Mouse (Mus musculus): ENCODE data around the gene Srrm2. TPM values are rescaled to one million over a fixed set of nuclear protein-coding genes. Genes with fewer than 3 reads are reported as not detected.

Srrm2 gene
- total RNA-seq, 2 experiments from 2014 or later = 573 to 599 TPM

- no peak for DNase-seq (ENCODE audit: low spot score in 2 of 2)
- intact Hi-C loops (cut with DNase I) = no loop called here
Observed at GRCm38 (mm10) chr17:23797316-23797715, 7.0 kb downstream of the Srrm2 start.

GRCm38 (mm10) chr17:23801627-23802026 lies 11.3 kb downstream of the Srrm2 start:
- intact Hi-C loops (cut with DNase I) = loop anchor here (2.0 kb wide), 1 partner anchor 31 kb away; the partner anchor contains the start of gene Flywch1

GRCm38 (mm10) chr17:23802746-23803365 lies 12.5 kb downstream of the Srrm2 start:
- DNase-seq (ENCODE audit: low spot score in 2 of 2) = peak; percentile 99
- intact Hi-C loops (cut with DNase I) = loop anchor here (2.0 kb wide), 1 partner anchor 32 kb away; the partner anchor contains the start of gene Flywch1

More at GRCm38 (mm10) chr17:23801627-23802026, 11.3 kb downstream of the Srrm2 start:
- no peak for DNase-seq (ENCODE audit: low spot score in 2 of 2)

GRCm38 (mm10) chr17:23803366-23804041 lies 13.2 kb downstream of the Srrm2 start:
- DNase-seq (ENCODE audit: low spot score in 2 of 2) = peak; percentile 69 to 80

GRCm38 (mm10) chr17:23804426-23805085 lies 14.2 kb downstream of the Srrm2 start:
- intact Hi-C loops (cut with DNase I) = no loop called here

More at GRCm38 (mm10) chr17:23803366-23804041, 13.2 kb downstream of the Srrm2 start:
- intact Hi-C loops (cut with DNase I) = loop anchor here (2.0 kb wide), 1 partner anchor 33 kb away; the partner anchor contains the start of gene Flywch1

GRCm38 (mm10) chr17:23806867-23807266 lies 16.5 kb downstream of the Srrm2 start:
- intact Hi-C loops (cut with DNase I) = no loop called here
- no peak for DNase-seq (ENCODE audit: low spot score in 2 of 2)

More at GRCm38 (mm10) chr17:23804426-23805085, 14.2 kb downstream of the Srrm2 start:
- DNase-seq (ENCODE audit: low spot score in 2 of 2) = no peak

GRCm38 (mm10) chr17:23807918-23808317 lies 17.6 kb downstream of the Srrm2 start:
- intact Hi-C loops (cut with DNase I) = no loop called here
- no peak for DNase-seq (ENCODE audit: low spot score in 2 of 2)

GRCm38 (mm10) chr17:23815641-23816040 lies 25.3 kb downstream of the Srrm2 start:
- intact Hi-C loops (cut with DNase I) = loop anchor here (5.0 kb wide), 1 partner anchor 53 kb away; no protein-coding TSS in a partner anchor
- DNase-seq (ENCODE audit: low spot score in 2 of 2) = no peak

- DNase-seq (ENCODE audit: low spot score in 2 of 2) = no peak
- intact Hi-C loops (cut with DNase I) = loop anchor here (5.0 kb wide), 1 partner anchor 56 kb away; no protein-coding TSS in a partner anchor
Observed at GRCm38 (mm10) chr17:23818579-23818978, 28.2 kb downstream of the Srrm2 start.

- DNase-seq (ENCODE audit: low spot score in 2 of 2) = no peak
- intact Hi-C loops (cut with DNase I) = loop anchor here (5.0 kb wide), 1 partner anchor 57 kb away; no protein-coding TSS in a partner anchor
Observed at GRCm38 (mm10) chr17:23819235-23819634, 28.9 kb downstream of the Srrm2 start.

- intact Hi-C loops (cut with DNase I) = no loop called here
- DNase-seq (ENCODE audit: low spot score in 2 of 2) = no peak
Observed at GRCm38 (mm10) chr17:23820731-23821130, 30.4 kb downstream of the Srrm2 start.

- no peak for DNase-seq (ENCODE audit: low spot score in 2 of 2)
- intact Hi-C loops (cut with DNase I) = no loop called here
Observed at GRCm38 (mm10) chr17:23822094-23822493, 31.8 kb downstream of the Srrm2 start.

GRCm38 (mm10) chr17:23823018-23823417 lies 32.7 kb downstream of the Srrm2 start:
- DNase-seq (ENCODE audit: low spot score in 2 of 2) = no peak
- intact Hi-C loops (cut with DNase I) = no loop called here

GRCm38 (mm10) chr17:23823614-23824013 lies 33.3 kb downstream of the Srrm2 start:
- no peak for DNase-seq (ENCODE audit: low spot score in 2 of 2)
- intact Hi-C loops (cut with DNase I) = no loop called here

GRCm38 (mm10) chr17:23825591-23825990 lies 35.3 kb downstream of the Srrm2 start:
- intact Hi-C loops (cut with DNase I) = no loop called here
- no peak for DNase-seq (ENCODE audit: low spot score in 2 of 2)

- DNase-seq (ENCODE audit: low spot score in 2 of 2) = peak; percentile 47 to 54
- intact Hi-C loops (cut with DNase I) = no loop called here
Observed at GRCm38 (mm10) chr17:23828271-23829001, 38.1 kb downstream of the Srrm2 start.

- intact Hi-C loops (cut with DNase I) = no loop called here
Observed at GRCm38 (mm10) chr17:23829064-23829619, 38.8 kb downstream of the Srrm2 start, which contains the start of gene Elob. Gene Elob (minus strand): TSS chr17:23829136.

GRCm38 (mm10) chr17:23831201-23831600 lies 40.9 kb downstream of the Srrm2 start:
- DNase-seq (ENCODE audit: low spot score in 2 of 2) = no peak
- intact Hi-C loops (cut with DNase I) = no loop called here

More at GRCm38 (mm10) chr17:23829064-23829619, 38.8 kb downstream of the Srrm2 start, which contains the start of gene Elob:
- peak; percentile 87 to 93 for DNase-seq (ENCODE audit: low spot score in 2 of 2)
